Mouse (Mus musculus): ENCODE data around the gene Dock7.
"Not testable (repeated sequence)": the region's sequence is repeated elsewhere in the genome, so short reads cannot be mapped to it uniquely, and the experiment has no call there.

Gene Dock7

DNA sequence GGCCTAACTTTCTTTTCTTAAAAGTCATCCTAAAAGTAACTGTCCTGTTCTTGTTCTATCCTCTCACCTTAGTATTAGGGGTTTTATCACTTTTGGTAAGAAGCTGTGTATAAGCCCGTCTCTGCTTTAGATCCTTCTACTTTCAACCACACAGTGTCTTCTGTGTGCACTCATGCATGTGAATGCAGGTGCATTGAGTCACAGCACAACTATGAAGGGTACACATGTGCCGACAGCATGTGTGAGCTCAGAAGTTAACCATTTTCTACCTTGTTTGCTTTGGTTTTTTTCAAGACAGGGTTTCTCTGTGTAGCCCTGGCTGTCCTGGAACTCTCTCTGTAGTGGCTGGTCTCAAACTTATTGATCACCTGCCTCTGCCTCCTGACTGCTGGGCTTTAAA is 114.4 kb downstream of the Dock7 start:
- DNase-seq (ENCODE audit: low read depth, low spot score): peak; percentile 92

DNA sequence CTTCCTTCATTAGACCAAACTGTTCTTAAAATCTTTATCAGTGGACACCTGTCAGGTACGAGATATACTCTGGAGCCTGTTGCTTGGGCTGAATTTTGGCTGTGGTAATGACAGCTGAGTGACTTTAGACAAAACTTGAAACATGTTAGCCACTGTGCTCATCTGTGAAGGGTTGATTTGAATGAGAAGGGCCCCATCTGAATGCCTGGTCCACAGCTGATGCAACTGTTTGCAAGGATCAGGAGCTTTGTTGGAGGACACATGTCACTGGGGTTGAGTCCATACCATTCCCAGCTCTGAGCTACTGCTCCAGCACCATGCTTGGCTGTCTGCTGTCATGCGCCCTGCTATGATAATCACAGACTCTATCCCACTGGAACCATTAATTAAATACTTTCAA is 115.1 kb downstream of the Dock7 start:
- DNase-seq (ENCODE audit: low read depth, low spot score): peak; percentile 73

DNA sequence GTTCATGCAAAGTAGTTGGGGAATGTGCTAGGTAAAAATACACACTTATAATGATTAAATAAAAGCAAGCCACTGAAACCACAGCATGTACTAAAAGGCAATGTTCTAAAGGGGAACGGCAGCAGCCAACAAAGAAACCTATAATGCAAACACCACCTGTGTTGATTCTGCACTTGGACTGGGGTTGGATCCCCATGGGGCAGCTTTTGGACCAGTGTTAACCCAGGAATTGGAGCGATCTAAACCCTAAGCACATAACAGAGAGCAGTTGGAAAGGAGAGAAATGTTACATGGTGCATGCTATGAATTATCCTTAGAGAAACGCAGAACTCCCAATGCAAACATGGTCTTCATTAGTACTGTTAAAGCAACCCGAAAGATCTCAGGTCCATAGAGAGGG is 127.2 kb downstream of the Dock7 start:
- peak; percentile 35 for DNase-seq (ENCODE audit: low read depth, low spot score)

- no peak for DNase-seq (ENCODE audit: low read depth, low spot score)
Observed at GRCm38 (mm10) chr4:98984701-98985100, 136.0 kb downstream of the Dock7 start.

DNA sequence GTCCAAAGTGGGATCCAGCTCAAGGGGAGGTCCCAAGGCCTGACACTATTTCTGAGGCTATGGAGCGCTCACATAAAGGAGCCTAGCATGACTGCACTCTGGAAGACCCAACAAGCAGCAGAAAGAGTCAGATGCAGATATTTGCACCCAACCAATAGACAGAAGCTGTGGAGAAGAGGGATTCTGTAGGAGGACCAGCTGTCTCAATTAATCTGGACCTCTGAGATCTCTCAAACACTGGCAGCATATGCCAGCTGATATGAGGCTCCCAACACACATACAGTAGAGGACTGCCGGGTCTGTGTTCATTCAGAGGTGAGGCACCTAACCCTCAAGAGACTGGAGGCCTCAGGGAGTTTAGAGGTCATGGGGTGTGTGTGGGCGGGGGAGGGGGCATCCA is 140.7 kb downstream of the Dock7 start:
- not testable (repeated sequence) for DNase-seq (ENCODE audit: low read depth, low spot score)

DNA sequence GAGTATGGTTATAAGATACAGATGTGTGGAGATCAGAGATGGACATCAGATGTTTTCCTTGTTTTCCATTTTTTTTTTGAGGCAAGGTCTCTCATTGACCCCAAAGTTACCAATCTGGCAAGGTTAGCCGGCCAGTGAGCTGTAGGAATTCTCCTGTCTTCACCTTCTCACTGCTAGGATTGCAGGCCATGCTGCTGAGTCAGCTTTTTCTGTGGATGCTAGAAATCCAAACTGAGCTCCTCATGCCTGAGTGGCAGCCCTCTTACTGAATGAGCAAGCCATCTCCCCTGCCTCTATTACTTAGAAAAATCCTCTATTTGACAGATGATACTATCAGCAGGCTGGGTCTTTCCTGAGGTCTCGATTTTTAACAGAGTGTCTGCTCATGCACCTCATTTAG is 142.0 kb downstream of the Dock7 start:
- no peak for DNase-seq (ENCODE audit: low read depth, low spot score)

- DNase-seq (ENCODE audit: low read depth, low spot score): not testable (repeated sequence)
Observed at GRCm38 (mm10) chr4:98978288-98978687, 142.4 kb downstream of the Dock7 start.

DNA sequence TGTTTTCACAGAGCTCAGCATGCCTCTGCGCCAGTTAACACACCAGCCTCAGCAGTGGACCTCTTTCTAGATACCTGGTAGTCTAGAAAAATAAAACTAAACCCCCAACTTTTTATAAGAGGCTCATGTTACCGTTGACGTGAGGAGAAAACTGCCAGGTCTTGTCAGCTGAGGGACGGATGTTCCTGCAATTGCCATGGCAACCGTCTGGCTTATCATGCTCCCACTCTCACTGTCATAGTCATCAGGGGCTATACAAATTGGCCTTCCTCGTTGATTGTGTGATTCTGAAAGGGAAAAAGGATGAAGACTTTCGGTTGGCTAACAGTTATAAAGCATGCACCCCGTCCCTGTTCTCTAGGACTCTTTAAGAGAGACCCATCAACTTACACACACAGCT is 145.0 kb downstream of the Dock7 start:
- DNase-seq (ENCODE audit: low read depth, low spot score): no peak

GRCm38 (mm10) chr4:98969946-98970345 is 150.8 kb downstream of the Dock7 start:
- DNase-seq (ENCODE audit: low read depth, low spot score): peak; percentile 40

GRCm38 (mm10) chr4:98960243-98960642 is 160.5 kb downstream of the Dock7 start:
- DNase-seq (ENCODE audit: low read depth, low spot score): no peak

- no peak for DNase-seq (ENCODE audit: low read depth, low spot score)
Observed at GRCm38 (mm10) chr4:98955986-98956385, 164.7 kb downstream of the Dock7 start.

- DNase-seq (ENCODE audit: low read depth, low spot score): no peak
Observed at GRCm38 (mm10) chr4:98950563-98950962, 170.2 kb downstream of the Dock7 start.

DNA sequence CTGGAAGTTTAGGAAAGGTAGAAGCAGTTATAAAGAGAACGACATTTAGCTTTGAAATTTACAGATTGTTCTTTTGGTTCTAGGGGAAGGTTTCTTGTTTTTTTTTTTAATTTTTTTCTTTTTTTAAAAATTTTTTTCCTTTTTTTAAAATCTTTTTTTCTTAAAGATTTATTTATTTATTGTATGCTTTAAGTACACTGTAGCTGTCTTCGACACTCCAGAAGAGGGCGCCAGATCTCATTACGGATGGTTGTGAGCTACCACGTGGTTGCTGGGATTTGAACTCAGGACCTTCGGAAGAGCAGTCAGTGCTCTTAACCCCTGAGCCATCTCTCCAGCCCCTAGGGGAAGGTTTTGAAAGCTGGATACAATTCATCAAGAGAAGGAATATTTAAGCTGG is 182.5 kb downstream of the Dock7 start:
- not testable (repeated sequence) for DNase-seq (ENCODE audit: low read depth, low spot score)

DNA sequence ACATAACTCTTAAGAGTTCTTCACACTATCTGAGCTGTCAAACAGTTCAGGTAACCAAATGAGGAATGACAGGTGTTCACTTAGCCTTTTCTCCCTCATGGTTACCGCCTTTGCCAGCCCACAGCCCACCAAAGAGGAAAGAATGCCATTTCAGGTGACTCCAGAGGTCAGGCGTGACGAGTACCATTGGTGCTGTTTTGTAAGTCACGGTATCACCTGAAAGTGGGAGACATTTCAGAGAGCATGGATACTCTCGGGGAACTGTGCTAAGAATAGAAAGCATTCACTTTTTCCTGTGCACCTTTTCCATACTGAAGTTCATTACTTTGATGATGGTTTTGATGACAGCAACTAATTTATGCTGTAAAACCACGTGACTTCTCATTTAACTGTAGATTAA is 184.7 kb downstream of the Dock7 start:
- no peak for DNase-seq (ENCODE audit: low read depth, low spot score)

DNA sequence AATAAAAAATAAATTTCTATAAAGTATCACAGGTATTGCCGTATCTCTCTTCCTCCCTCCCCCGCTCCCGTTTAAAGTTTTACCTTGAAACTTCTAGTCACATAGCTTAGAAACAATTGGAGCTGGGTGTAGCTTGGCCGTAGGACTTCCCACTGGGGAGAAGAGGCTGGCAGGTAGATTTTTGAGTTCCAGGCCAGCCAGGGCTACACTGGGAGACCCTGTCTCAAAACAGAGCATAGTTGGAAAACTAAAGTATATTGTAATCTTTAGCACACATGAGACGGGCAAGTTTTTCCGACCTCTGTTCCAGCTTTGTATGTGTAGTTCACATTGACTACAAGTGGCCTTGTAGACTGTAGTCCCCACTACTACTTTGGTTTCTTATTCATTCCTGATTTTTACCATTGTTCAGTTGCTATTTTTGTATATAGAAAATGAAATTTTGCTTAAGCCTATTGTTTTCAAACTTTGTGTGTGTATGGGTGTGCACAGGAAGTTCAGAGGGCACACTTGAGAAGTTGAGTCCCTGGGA is 195.4 kb downstream of the Dock7 start:
- peak; percentile 51 for DNase-seq (ENCODE audit: low read depth, low spot score)

DNA sequence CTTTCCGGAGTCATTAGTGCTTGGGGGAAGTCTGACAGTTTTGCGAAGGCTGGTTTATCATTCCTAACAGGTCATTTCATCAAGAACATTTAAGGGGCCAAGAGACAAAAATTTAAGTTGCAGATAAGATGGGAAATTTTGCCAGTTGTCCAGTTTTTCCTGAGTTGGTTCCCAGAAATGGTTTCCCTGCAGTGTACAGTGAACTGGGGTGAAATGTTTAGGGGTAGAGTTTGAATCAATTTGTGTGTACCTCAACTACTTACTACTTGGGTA is 195.9 kb downstream of the Dock7 start:
- DNase-seq (ENCODE audit: low read depth, low spot score): no peak

- peak; percentile 58 for DNase-seq (ENCODE audit: low read depth, low spot score)
Observed at GRCm38 (mm10) chr4:98924071-98924905, 196.4 kb downstream of the Dock7 start.

DNA sequence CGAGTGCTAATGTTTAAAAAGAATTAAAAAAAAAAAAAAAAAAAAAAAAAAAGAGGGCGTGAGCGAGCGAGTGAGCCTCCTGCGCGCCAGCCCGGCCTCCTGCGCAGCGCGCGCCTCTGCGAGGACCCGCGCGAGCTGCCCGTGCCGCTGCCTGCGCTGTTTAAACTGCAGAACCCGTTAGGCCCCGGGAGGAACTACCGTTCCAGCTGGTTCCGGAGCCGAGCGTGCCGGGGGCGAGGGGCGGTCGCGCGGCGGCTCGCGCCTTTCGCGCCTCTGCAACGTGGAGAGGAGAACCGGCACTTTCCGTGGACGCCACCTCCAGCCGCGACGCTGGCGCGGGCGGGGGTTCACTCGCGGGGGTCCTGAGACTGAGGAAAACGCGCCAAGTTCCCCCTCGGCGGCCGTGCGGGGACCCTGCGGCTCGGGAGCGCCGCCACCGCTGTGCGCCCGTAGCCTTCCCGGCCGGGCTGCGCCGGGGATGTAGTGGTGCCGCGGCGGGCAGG is 197.1 kb downstream of the Dock7 start, which contains the start of gene Usp1:
TSS of gene Usp1 (plus strand) at position 243 of the 503 bp plus-strand sequence.
- DNase-seq (ENCODE audit: low read depth, low spot score): no peak

DNA sequence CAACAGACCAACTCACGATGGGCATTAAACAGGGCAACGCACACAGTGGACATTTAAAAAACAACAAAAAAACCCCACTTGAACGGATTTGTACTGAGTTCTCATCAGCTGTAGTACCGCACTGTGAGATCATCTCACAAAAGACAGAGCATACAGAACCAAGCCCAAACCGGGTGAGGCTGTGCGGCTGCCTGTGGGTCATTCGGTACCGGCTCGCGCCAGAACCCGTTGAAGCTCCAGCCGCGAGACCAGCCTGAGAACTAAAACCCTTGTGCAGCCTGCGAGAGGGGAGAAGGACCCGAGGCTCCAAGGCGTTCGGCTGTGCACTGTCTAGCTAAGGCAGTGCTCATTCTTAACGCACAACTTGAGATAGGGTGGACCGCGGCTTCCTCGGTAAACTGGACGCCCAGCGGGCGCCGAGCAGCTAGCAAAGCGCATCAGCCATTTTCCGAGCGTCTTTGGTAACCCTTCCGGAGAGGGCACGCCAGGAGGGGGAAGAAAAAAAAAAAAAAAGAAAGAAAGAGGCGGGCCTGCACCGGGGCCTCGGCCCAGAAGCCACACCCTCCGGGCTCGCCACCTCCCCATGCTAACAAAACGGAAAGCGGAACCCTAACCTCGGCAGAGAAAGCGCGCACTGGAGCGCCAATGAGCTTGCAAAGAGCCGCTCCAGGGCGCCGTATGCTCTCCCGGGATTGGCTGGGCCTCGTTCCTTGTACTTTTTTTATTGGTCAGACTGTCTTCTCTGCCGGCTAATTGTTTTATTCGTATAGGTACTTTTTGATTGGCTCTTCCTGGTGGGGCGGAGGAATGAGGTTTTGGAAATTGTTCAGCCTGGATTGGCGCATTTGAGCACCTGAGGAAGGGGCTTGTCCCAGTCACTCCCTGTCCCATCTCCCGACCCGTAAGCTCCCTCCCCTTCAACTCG is 197.8 kb downstream of the Dock7 start:
- DNase-seq (ENCODE audit: low read depth, low spot score): peak; percentile 99

DNA sequence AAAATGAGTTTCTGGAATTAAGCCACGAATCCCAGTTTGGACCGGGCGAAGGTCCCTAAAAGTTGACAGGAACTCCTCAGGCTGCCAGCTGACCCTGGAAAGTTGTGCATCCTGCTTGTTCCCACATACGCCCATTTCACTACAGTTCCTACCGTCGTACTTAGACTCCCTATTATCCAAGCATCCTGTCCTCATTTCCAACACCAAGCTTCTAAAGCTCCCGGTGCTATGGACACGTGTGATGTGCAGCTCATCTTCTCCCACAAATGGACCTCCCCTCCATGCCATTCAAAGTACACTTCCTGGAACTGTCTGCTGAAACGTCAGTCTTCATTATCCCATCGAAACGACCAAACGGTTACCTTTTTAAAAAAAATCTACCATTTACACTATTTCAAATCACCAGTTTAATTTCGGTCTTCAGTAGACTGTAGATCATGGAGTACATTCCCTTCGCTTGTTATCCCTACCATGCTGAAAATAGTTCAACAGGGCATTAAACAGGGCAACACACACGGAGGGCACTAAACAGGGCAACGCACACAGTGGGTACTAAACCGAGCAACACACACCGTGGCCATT is 198.6 kb downstream of the Dock7 start:
- peak; percentile 63 for DNase-seq (ENCODE audit: low read depth, low spot score)

- no peak for DNase-seq (ENCODE audit: low read depth, low spot score)
Observed at GRCm38 (mm10) chr4:98920896-98921295, 199.8 kb downstream of the Dock7 start.

GRCm38 (mm10) chr4:98918204-98918603 is 202.5 kb downstream of the Dock7 start:
- DNase-seq (ENCODE audit: low read depth, low spot score): no peak
